Comparison of ENCODE assay signal across 8 mouse cellular contexts in the genomic region with DNA sequence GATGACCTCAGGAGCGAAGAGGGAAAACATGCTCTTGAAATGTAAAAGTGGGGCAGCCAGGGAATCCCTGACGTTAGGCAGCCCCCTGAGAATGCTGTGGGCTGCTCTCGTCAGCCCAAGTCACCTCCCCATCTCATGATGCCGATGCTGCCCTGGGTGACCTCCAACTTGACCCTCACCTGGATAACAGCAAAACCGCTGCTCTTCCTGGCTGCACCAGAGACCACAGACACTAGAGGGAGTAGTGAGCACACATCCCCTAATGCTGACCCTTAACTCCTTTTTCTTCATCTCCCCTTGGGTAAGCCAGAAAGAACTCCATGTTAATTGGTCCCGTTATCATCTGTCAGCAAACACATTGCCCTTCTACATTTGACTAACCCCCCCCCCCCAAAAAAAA.
A peak's percentile ranks its signal among the peaks of the same experiment; 100 is the strongest.
DNase-seq lines count a peak whose midpoint lies in the region; ATAC-seq and TF ChIP-seq lines count a peak whose summit lies in the region.
"Had no signal": no experiment of that assay in that cellular context is flagged by ENCODE, and none has a peak within 500 bp of the region (broad histone marks: within the 10 kb centered on the region; RNA-seq: fewer than 3 reads in every experiment).

No protein-coding gene starts in this region.

- 31% methylated on average over 6 of the region's 6 CpGs for WGBS in limb, embryonic 11.5 days
- 30% methylated on average over 6 of the region's 6 CpGs for WGBS in limb, embryonic 10.5 days

- ATAC-seq in limb, embryonic 11.5 days (ENCODE audit: insufficient number of reproducible peaks, low FRiP score, low TSS enrichment, low read depth), result no peak

- peak; percentile 58 to 80 (median 66) for TF ChIP-seq CTCF in MEL (IDR thresholded peaks at IDR 0.05 in 2 of 3, conservative IDR thresholded peaks at IDR 0.05 in 1 of 3; ENCODE audit: control insufficient read depth in 1 of 3, insufficient read depth in 1 of 3, low read depth in 2 of 3, low read length in 3 of 3, poor library complexity in 1 of 3, severe bottlenecking in 1 of 3)

- H3K4me1 ChIP-seq in limb, embryonic 11.5 days (ENCODE audit: control insufficient read depth, insufficient read depth, low read length), result 0 out of 2 replicates have a peak, but pooled peaks cover 10% of the 10 kb centered on the region
- H3K4me1 ChIP-seq in limb, embryonic 10.5 days, result peaks cover 35% of the 10 kb centered on the region
- peaks cover 0 to 12% of the 10 kb centered on the region in 2 experiments; a peak in 2 of 4 replicates for H3K4me1 ChIP-seq in MEL (ENCODE audit: control insufficient read depth in 1 of 2, insufficient read depth in 2 of 2, low read length in 2 of 2)

- no peaks in the 10 kb centered on the region for H3K79me2 ChIP-seq in MEL (ENCODE audit: control insufficient read depth, insufficient read depth, low read length, poor library complexity)

- DNase-seq in limb, embryonic 11.5 days (ENCODE audit: low spot score), result peak; percentile 51
- no peak for DNase-seq in limb, embryonic 10.5 days (ENCODE audit: low spot score)
- peak; percentile 38 for DNase-seq in MEL (ENCODE audit: low read depth, low spot score)
- peak; percentile 78 for DNase-seq in embryo, embryonic 10 days (ENCODE audit: low spot score)
- DNase-seq in lung, postnatal 36 days, result peak; percentile 18
- no peak for DNase-seq in left cerebral cortex, postnatal 14 days (ENCODE audit: low spot score in 2 of 2)
- DNase-seq in adrenal gland, postnatal 10 days, result no peak

- no peak overlapping the region for H3K4me3 ChIP-seq in limb, embryonic 11.5 days (ENCODE audit: low read depth, low read length)
- H3K4me3 ChIP-seq in limb, embryonic 10.5 days, result no peak overlapping the region
- H3K4me3 ChIP-seq in MEL (ENCODE audit: control insufficient read depth in 1 of 2, insufficient read depth in 1 of 2, low read depth in 2 of 2, low read length in 2 of 2), result no peak overlapping the region
- H3K4me3 ChIP-seq: limb, embryonic 12.5 days had no signal

- no peak overlapping the region for H3K9ac ChIP-seq in limb, embryonic 11.5 days (ENCODE audit: low read length)
- no peak overlapping the region for H3K9ac ChIP-seq in MEL (ENCODE audit: control insufficient read depth, low read depth, low read length, poor library complexity, severe bottlenecking)
- H3K9ac ChIP-seq: limb, embryonic 12.5 days had no signal

- H3K27ac ChIP-seq in limb, embryonic 11.5 days (replicated peaks; ENCODE audit: low read depth, low read length), result no peak overlapping the region
- no peak overlapping the region for H3K27ac ChIP-seq in limb, embryonic 10.5 days
- H3K27ac ChIP-seq in MEL (ENCODE audit: control insufficient read depth, low read depth, low read length), result no peak overlapping the region
- H3K27ac ChIP-seq: limb, embryonic 12.5 days had no signal

- H3K27me3 ChIP-seq in limb, embryonic 11.5 days (ENCODE audit: control insufficient read depth, insufficient read depth, low read length), result no peaks in the 10 kb centered on the region
- no peaks in the 10 kb centered on the region for H3K27me3 ChIP-seq in limb, embryonic 10.5 days (ENCODE audit: low read depth, poor library complexity, severe bottlenecking)
- H3K27me3 ChIP-seq in MEL (ENCODE audit: control insufficient read depth in 1 of 2, insufficient read depth in 2 of 2, low read length in 2 of 2), result no peaks in the 10 kb centered on the region
- H3K27me3 ChIP-seq: limb, embryonic 12.5 days had no signal

- intact Hi-C loops in left cerebral cortex, postnatal 14 days (cut with DNase I), result no loop called here

- no peak overlapping the region for H3K4me2 ChIP-seq in limb, embryonic 11.5 days (ENCODE audit: low read depth, severe bottlenecking)
- H3K4me2 ChIP-seq: limb, embryonic 12.5 days had no signal

- peak; percentile 32 for TF ChIP-seq RAD21 in MEL (IDR thresholded peaks at IDR 0.05; ENCODE audit: low read depth, low read length)

- H3K9me3 ChIP-seq in limb, embryonic 11.5 days (ENCODE audit: control insufficient read depth, low read length), result no peaks in the 10 kb centered on the region
- H3K9me3 ChIP-seq in limb, embryonic 10.5 days (replicated peaks), result no peaks in the 10 kb centered on the region
- no peaks in the 10 kb centered on the region for H3K9me3 ChIP-seq in MEL (replicated peaks; ENCODE audit: insufficient read depth, low read length)
- H3K9me3 ChIP-seq: limb, embryonic 12.5 days had no signal

- H3K36me3 ChIP-seq in limb, embryonic 11.5 days (ENCODE audit: control insufficient read depth, insufficient read depth, low read length), result no peaks in the 10 kb centered on the region
- H3K36me3 ChIP-seq in limb, embryonic 10.5 days, result no peaks in the 10 kb centered on the region
- peaks cover 0 to 3% of the 10 kb centered on the region in 2 experiments; a peak in 2 of 4 replicates for H3K36me3 ChIP-seq in MEL (ENCODE audit: control insufficient read depth in 1 of 2, insufficient read depth in 2 of 2, low read length in 2 of 2)
- H3K36me3 ChIP-seq: limb, embryonic 12.5 days had no signal

- no peak for TF ChIP-seq POLR2A in MEL (IDR thresholded peaks at IDR 0.05; ENCODE audit: control insufficient read depth in 1 of 2, insufficient read depth in 1 of 2, low read depth in 1 of 2, low read length in 2 of 2, poor library complexity in 1 of 2)

- no peak for TF ChIP-seq EP300 in MEL (IDR thresholded peaks at IDR 0.05; ENCODE audit: low read depth in 1 of 2, low read length in 2 of 2)

TF ChIP-seq in MEL, 35 proteins besides CTCF, POLR2A, EP300 and RAD21:
- TF ChIP-seq TBP (IDR thresholded peaks at IDR 0.05; ENCODE audit: low read depth, low read length) (no peak), KAT2A (conservative IDR thresholded peaks at IDR 0.05; ENCODE audit: low read depth, low read length) (no peak), ELF1 (IDR thresholded peaks at IDR 0.05; ENCODE audit: low read depth, low read length) (0 out of 2 replicates have a peak, but pooled peaks have one; percentile 17), UBTF (IDR thresholded peaks at IDR 0.05; ENCODE audit: borderline replicate concordance, insufficient read depth, low read depth, low read length) (no peak), MYB (IDR thresholded peaks at IDR 0.05; ENCODE audit: low read depth, low read length) (no peak), ZKSCAN1 (IDR thresholded peaks at IDR 0.05; ENCODE audit: low read depth, low read length) (no peak), MXI1 (IDR thresholded peaks at IDR 0.05; ENCODE audit: low read depth, low read length) (no peak), MEF2A (IDR thresholded peaks at IDR 0.05; ENCODE audit: extremely low read depth, insufficient replicate concordance, low read depth, low read length, poor library complexity, severe bottlenecking) (no peak), E2F4 (IDR thresholded peaks at IDR 0.05; ENCODE audit: borderline replicate concordance, low read depth, low read length) (no peak), RCOR1 (IDR thresholded peaks at IDR 0.05; ENCODE audit: low read depth, low read length) (no peak), SMC3 (IDR thresholded peaks at IDR 0.05; ENCODE audit: low read depth, low read length) (peak; percentile 43), TCF12 (IDR thresholded peaks at IDR 0.05; ENCODE audit: low read depth, low read length) (no peak), MYC (IDR thresholded peaks at IDR 0.05; ENCODE audit: low read depth, low read length) (no peak)

Comparison
In these comparisons a context has a peak if more than half of its experiments do, and no peak if none do; other contexts are left out.
1. DNase-seq: peak in limb, embryonic 11.5 days (single experiment), MEL (single experiment), embryo, embryonic 10 days (single experiment) and lung, postnatal 36 days (single experiment); none in limb, embryonic 10.5 days (single experiment), left cerebral cortex, postnatal 14 days (0 of 2) and adrenal gland, postnatal 10 days (single experiment).